Mouse (Mus musculus) layer of hippocampus, postnatal 25 days (tissue): ENCODE results near the gene Cnga2. TPM values are rescaled to one million over a fixed set of nuclear protein-coding genes. Genes with fewer than 3 reads are reported as not detected.

Source experiments
- DNase-seq, 2 experiments: peaks; one replicate each; pipeline ENCODE4 v3.0.0; 2022; ENCODE audit warnings: mixed read lengths in 2 of 2, low spot score in 1 of 2; ENCODE audit errors: extremely low spot score in 1 of 2
- total RNA-seq, 2 experiments: library from RNA; stranded (reverse); gene quantifications; 2 replicates each; pipeline ENCODE4 v1.2.3; 2021

Cnga2 gene
- total RNA-seq, 2 experiments from 2014 or later: not detected

DNA sequence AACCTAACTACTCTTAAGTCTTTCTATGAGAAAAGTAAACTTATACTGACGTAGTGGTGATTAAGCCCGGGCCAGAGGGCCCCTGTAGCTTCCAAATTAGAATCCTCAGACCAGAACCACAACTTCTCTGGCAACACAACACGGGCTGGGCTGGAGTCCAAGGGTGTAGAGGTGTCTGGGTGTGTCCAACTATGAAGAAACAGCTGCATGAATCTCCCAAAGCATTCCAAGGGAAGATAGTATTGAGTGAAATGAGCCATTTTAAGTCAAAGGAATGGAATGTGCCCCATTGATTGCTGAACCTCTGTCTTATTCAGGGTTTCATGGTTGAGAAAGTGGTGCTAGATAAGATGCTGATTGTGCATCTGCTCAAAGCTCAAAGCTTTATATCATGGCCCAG, 52.4 kb downstream of the Cnga2 start:
- no peak for DNase-seq

GRCm38 (mm10) chrX:72047918-72048317, 56.3 kb downstream of the Cnga2 start:
- no peak for DNase-seq

Other genes with a start within 250 kb of the Cnga2 start
- gene Vma21, start 175.9 kb upstream of the Cnga2 start, total RNA-seq: 10 to 100 TPM; 33.4 to 35.1 TPM
- gene Gm1141, start 70.8 kb upstream of the Cnga2 start, total RNA-seq: 1 to 10 TPM in 1 of 2 experiments, under 1 TPM in 1; 0.37 to 1.0 TPM
- gene Prrg3, start 29.2 kb upstream of the Cnga2 start, total RNA-seq: 10 to 100 TPM; 20.4 to 21.2 TPM
- gene Fate1, start 18.9 kb upstream of the Cnga2 start, total RNA-seq: not detected
- not detected for gene Magea4, start 230.2 kb downstream of the Cnga2 start, total RNA-seq